Mouse (Mus musculus): ENCODE data around the gene Gm4791.

Gm4791 gene

GRCm38 (mm10) chr9:46998338-46998791 is at the start of gene Gm4791:
Gene Gm4791, plus strand, starts transcription at chr9:46998741.
- no peak for DNase-seq (ENCODE audit: low read depth, low spot score)

GRCm38 (mm10) chr9:46956286-46956685 is 42.3 kb upstream of the Gm4791 start:
- no peak for DNase-seq (ENCODE audit: low read depth, low spot score)

DNA sequence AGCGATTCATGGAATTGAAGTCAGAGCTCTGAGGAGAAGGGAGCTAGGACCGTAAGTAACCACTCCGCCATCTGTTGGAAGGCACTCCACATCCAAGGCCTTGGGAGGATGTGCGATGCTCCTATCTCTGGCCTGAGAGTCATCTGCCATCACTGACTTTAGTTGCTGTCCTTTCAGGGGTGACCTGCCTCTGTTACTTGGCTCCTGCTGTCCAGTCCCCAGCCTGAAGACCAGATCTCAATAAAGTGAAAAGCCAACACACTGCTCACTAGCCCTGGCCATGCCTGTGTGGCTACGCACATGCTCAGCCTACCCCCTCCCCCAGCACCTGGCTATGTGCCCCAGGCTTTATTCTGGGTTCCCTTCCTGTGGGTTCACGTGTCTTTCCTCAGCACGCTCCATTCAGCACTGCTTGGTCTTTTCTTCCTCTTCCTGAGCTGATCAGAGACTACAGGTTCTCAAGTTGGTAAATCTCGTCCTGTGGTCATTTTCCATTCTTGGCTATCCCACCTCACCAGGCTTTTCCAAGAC is 41.1 kb upstream of the Gm4791 start:
- no peak for DNase-seq (ENCODE audit: low read depth, low spot score)

DNA sequence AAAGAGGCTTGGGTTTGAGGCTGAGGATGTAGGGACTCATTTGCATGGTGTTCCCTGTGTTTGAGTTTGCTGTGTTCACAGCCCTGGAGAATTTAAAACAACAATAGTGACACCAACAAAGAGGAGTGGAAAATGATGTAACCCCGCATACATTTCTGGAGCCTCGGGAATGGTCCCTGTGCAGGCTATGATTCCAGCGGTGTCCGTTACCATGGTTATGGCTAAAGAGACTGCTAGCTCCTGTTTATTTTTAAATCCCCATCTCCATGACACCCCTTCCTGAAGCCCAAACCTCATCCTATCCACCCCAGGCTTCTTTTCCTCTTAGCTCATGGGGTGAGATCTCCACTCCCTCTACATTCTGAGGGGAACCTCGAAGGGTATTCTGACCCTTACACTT is 32.5 kb upstream of the Gm4791 start:
- DNase-seq (ENCODE audit: low read depth, low spot score): no peak

GRCm38 (mm10) chr9:46968970-46969369 is 29.6 kb upstream of the Gm4791 start:
- no peak for DNase-seq (ENCODE audit: low read depth, low spot score)

- DNase-seq (ENCODE audit: low read depth, low spot score): no peak
Measured at GRCm38 (mm10) chr9:46969406-46969805, 29.1 kb upstream of the Gm4791 start.

DNA sequence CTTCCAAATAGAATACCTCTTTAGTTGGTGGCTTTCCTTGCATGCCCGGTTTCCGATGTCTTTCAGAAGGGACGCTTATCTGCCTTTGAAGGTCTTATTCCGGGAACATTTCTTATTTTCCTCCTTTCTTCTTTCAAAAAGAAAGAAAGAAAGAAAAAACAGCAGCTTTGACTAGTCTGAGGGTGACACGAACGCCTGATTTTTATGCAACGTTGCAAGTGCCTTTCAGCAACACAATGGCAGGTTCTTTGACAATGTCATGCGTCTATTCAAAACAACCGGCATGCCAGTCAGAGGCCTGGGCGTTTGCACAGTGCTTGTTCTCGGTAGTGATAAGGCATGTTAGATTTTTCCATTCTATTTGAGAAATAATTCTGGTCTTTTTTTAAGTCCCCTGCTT is 19.7 kb upstream of the Gm4791 start:
- no peak for DNase-seq (ENCODE audit: low read depth, low spot score)

DNA sequence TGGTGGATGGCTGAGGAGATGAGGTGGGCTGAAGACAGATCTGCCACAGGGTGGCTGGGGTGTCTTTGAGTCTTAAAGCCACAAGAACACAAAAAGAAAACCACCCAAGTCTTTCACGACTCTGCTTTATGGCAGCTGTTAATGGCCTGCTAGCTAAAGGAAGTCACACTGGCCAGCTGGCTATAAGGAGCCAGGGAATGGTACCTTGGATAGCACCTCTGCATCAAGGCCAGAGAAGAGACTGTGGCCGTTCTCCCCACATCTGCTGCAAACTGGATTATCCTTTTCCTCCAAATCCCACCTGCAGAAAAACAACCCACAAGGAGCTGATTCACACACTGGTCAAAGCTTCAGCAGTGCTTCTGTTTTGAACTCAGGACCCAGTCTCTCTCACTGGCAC is 18.4 kb upstream of the Gm4791 start:
- DNase-seq (ENCODE audit: low read depth, low spot score): no peak

GRCm38 (mm10) chr9:46983471-46983870 is 15.1 kb upstream of the Gm4791 start:
- no peak for DNase-seq (ENCODE audit: low read depth, low spot score)

DNA sequence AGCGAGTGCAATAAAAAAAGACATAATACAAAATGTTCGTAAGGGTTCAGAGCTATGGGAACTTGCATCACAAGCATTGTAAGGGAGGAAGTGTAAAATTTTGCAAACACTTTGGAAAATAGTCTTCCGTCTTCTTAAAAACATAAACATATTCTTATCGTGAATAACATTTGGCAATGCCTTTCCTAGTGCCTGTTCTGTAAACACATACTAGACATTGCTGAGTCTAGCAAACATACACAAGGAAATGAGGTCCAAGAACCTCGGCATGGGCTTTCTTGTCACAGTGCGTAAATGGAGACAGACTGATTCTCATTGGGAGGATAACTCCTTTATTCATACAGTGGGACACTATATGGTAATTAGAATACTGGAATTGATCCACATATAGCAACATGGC is 43.0 kb downstream of the Gm4791 start:
- no peak for DNase-seq (ENCODE audit: low read depth, low spot score)

All from brain, embryonic 18.5 days (tissue).